Mouse (Mus musculus) mature B cell (primary cell): ENCODE results near the gene 1700001F09Rik.
"Not testable (repeated sequence)": the region's sequence is repeated elsewhere in the genome, so short reads cannot be mapped to it uniquely, and the experiment has no call there.

Experiments
- in situ Hi-C: fragments of 300-500 bp; cut with MboI; formaldehyde crosslinking; loops from 2 replicates; pipeline ENCODE4 v1.14.3; 2019

Gene 1700001F09Rik

DNA sequence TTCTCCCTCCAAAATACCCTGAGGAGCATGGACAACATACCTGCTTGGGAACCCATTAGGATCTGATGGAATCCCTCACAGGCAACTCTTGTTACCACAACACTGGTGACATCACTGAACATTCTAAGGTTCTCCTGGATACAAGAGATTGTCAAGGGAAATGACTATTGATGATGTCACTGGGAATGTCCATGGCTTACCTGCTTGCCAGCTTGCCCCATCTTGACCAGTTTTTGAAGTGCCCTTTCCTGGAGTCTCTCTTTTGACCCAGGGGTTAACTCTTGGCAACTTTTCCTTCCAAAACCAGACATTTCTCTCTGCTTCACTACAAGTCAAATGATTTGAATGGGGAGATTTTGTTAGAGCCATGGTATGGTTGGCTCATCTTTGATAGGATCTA, at the start of gene 1700001F09Rik:
TSS of gene 1700001F09Rik (minus strand) at position 101 of the 400 bp plus-strand sequence.
- in situ Hi-C loops, result not testable (repeated sequence)

- in situ Hi-C loops, result not testable (repeated sequence)
These were observed 14.1 kb upstream of the 1700001F09Rik start for GRCm38 (mm10) chr14:43361713-43362112.

GRCm38 (mm10) chr14:43359246-43359645, 11.6 kb upstream of the 1700001F09Rik start:
- in situ Hi-C loops, result not testable (repeated sequence)

DNA sequence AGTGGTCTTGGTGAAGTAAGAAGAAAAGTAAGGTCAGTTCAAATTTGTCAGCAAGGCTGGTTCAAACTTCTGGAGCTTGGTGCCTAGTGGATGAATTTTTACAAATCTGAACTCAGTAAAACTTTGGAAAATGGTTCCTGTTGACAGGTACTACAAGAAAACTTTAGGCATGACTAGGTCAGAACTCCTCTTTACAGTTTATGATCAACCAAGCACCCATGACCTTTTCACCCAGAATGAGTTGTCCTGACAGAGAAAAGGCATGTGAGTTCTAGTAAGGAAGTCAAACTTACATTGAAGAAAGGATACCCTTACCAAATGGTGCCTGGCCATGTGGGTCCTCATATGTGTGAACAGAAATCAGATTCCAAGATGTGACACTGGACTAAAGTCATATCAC, 9.9 kb upstream of the 1700001F09Rik start:
- in situ Hi-C loops, result not testable (repeated sequence)

GRCm38 (mm10) chr14:43352944-43353343, 5.3 kb upstream of the 1700001F09Rik start:
- in situ Hi-C loops, result not testable (repeated sequence)

DNA sequence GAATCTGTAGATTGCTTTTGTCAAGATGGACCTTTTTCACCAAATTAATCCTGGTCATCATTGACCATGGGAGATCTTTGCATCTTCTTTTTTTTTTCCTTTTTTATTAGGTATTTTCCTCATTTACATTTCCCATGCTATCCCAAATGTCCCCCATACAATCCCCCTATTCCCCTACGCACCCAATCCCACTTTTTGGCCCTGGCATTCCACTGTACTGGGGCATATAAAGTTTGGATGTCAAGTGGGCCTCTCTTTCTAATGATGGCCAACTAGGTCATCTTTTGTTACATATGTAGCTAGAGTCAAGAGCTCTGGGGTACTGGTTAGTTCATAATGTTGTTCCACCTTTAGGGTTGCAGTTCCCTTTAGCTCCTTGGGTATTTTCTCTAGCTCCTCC, 10.0 kb downstream of the 1700001F09Rik start:
- in situ Hi-C loops, result not testable (repeated sequence)

GRCm38 (mm10) chr14:43331362-43331880, 16.2 kb downstream of the 1700001F09Rik start:
- in situ Hi-C loops, result not testable (repeated sequence)

DNA sequence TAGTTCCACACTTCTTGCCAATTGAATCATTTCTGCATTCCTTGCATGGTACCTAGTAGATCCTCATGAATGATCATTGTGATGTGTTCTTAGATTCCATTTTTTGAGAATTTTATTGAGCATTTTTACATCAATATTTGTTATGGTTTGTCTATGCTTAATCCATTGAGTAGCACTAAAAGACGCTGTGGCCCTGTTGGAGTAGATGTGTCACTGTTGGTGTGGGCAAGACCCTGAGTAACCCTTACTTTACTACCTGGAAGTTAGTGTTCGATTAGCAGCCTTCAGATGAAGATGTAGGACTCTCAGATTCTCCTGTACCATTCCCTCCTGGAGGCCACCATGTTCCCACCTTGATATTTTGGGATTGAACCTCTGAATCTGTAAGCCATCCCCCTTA, 19.0 kb downstream of the 1700001F09Rik start:
- in situ Hi-C loops, result not testable (repeated sequence)

- in situ Hi-C loops, result not testable (repeated sequence)
These were observed 28.1 kb downstream of the 1700001F09Rik start for GRCm38 (mm10) chr14:43319516-43319915.

DNA sequence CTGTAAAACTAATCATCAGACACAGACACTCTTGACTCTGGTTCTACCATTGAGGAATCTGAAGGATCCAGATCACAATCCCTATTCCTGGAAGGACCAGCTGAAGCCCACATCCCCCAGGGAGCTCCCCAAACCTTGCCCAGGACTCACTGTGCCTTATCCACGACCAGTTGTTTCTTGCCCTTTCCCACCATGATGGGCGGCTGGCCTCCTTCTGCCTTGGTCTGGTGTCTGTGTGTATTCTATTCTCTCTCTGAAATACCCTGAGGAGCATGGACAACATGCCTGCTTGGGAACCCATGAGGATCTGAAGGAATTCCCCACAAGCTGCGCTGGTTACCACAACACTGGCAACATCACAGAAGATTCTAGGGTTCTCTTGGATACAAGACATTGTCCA, 54.1 kb downstream of the 1700001F09Rik start, which contains the start of gene Gm8127:
TSS of gene Gm8127 (minus strand) at position 330 of the 400 bp plus-strand sequence.
- in situ Hi-C loops, result not testable (repeated sequence)
